Comparison of ENCODE assay signal across 8 mouse cellular contexts in the genomic region with DNA sequence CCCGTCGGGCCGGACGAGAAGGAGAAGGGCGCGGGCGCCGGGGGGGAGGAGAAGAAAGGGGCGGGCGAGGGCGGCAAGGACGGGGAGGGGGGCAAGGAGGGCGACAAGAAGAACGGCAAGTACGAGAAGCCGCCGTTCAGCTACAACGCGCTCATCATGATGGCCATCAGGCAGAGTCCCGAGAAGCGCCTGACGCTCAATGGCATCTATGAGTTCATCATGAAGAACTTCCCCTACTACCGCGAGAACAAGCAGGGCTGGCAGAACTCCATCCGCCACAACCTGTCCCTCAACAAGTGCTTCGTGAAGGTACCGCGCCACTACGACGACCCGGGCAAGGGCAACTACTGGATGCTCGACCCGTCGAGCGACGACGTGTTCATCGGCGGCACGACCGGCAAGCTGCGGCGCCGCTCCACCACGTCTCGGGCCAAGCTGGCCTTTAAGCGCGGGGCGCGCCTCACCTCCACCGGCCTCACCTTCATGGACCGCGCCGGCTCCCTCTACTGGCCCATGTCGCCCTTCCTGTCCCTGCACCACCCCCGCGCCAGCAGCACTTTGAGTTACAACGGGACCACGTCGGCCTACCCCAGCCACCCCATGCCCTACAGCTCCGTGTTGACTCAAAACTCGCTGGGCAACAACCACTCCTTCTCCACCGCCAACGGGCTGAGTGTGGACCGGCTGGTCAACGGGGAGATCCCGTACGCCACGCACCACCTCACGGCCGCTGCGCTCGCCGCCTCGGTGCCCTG. TPM values are rescaled to one million over a fixed set of nuclear protein-coding genes. Genes with fewer than 3 reads are reported as not detected.
A peak's percentile ranks its signal among the peaks of the same experiment; 100 is the strongest.
DNase-seq lines count a peak whose midpoint lies in the region; ATAC-seq and TF ChIP-seq lines count a peak whose summit lies in the region.

A gene (plus strand): TSS at position 299 of the 755 bp plus-strand sequence.

- H3K79me2 ChIP-seq in heart, adult 2 months (replicated peaks; ENCODE audit: control insufficient read depth, insufficient read depth, low read length): no peaks in the 10 kb centered on the region

- H3K9ac ChIP-seq in heart, embryonic 11.5 days (ENCODE audit: low read depth, low read length): no peak within 1 kb of the TSS
- H3K9ac ChIP-seq in heart, adult 2 months (ENCODE audit: low read depth, low read length): no peak within 1 kb of the TSS
- peak within 1 kb of the TSS; percentile 98 for H3K9ac ChIP-seq in forebrain, embryonic 16.5 days (replicated peaks; ENCODE audit: low read depth, low read length)
- H3K9ac ChIP-seq in neural tube, embryonic 14.5 days (replicated peaks; ENCODE audit: low read depth, low read length): no peak within 1 kb of the TSS

- no peak within 1 kb of the TSS for H3K27ac ChIP-seq in heart, embryonic 11.5 days (ENCODE audit: low read depth, low read length)
- no peak within 1 kb of the TSS for H3K27ac ChIP-seq in heart, adult 2 months
- peak within 1 kb of the TSS; percentile 100 for H3K27ac ChIP-seq in forebrain, embryonic 16.5 days (ENCODE audit: low read length)
- no peak within 1 kb of the TSS for H3K27ac ChIP-seq in neural tube, embryonic 14.5 days (ENCODE audit: low read depth, low read length)

- peak within 1 kb of the TSS; percentile 47 for H3K4me3 ChIP-seq in heart, embryonic 11.5 days (ENCODE audit: low read depth, low read length)
- no peak within 1 kb of the TSS for H3K4me3 ChIP-seq in heart, adult 2 months
- peak within 1 kb of the TSS; percentile 80 for H3K4me3 ChIP-seq in forebrain, embryonic 16.5 days (replicated peaks; ENCODE audit: low read length)
- H3K4me3 ChIP-seq in neural tube, embryonic 14.5 days (ENCODE audit: low read depth, low read length): no peak within 1 kb of the TSS

- TF ChIP-seq POLR2A in heart, adult 2 months (IDR thresholded peaks at IDR 0.05; ENCODE audit: insufficient read depth, low read depth, low read length): no peak

- no peak for DNase-seq in heart, adult 2 months
- DNase-seq in ES-CJ7 (ENCODE audit: low read depth, low spot score): peak; percentile 75
- peak; percentile 46 to 57 for DNase-seq in left cerebral cortex, postnatal 25 days (ENCODE audit: low spot score in 2 of 2)
- DNase-seq in adrenal gland, postnatal 25 days: no peak
- no peak for DNase-seq in ovary, postnatal 10 days (ENCODE audit: low spot score)

- no peak for TF ChIP-seq EP300 in heart, adult 2 months (IDR thresholded peaks at IDR 0.05; ENCODE audit: insufficient read depth, low read depth, low read length)

- no peak for TF ChIP-seq CTCF in heart, adult 2 months (IDR thresholded peaks at IDR 0.05)

- 0 out of 2 replicates have a peak, but pooled peaks cover 7% of the 10 kb centered on the region for H3K4me1 ChIP-seq in heart, embryonic 11.5 days (ENCODE audit: control insufficient read depth, insufficient read depth, low read length)
- no peaks in the 10 kb centered on the region for H3K4me1 ChIP-seq in heart, adult 2 months (ENCODE audit: control insufficient read depth, insufficient read depth, low read length)
- H3K4me1 ChIP-seq in forebrain, embryonic 16.5 days (replicated peaks; ENCODE audit: control insufficient read depth, insufficient read depth, low read length): peaks cover 2% of the 10 kb centered on the region
- H3K4me1 ChIP-seq in neural tube, embryonic 14.5 days (ENCODE audit: control insufficient read depth, insufficient read depth, low read length): no peaks in the 10 kb centered on the region

- H3K4me2 ChIP-seq in heart, embryonic 11.5 days: peak within 1 kb of the TSS; percentile 70
- H3K4me2 ChIP-seq in forebrain, embryonic 16.5 days (ENCODE audit: low read length): no peak within 1 kb of the TSS; the same call in 1 of the 2 replicates
- H3K4me2 ChIP-seq in neural tube, embryonic 14.5 days (ENCODE audit: low read depth, low read length): no peak within 1 kb of the TSS; the same call in 1 of the 2 replicates

- H3K27me3 ChIP-seq in heart, embryonic 11.5 days (ENCODE audit: control insufficient read depth, insufficient read depth, low read length): peaks cover 70% of the 10 kb centered on the region
- H3K27me3 ChIP-seq in heart, adult 2 months (ENCODE audit: control insufficient read depth, insufficient read depth, low read length): peaks cover 24% of the 10 kb centered on the region
- H3K27me3 ChIP-seq in forebrain, embryonic 16.5 days (replicated peaks; ENCODE audit: control insufficient read depth, insufficient read depth, low read length): no peaks in the 10 kb centered on the region
- H3K27me3 ChIP-seq in neural tube, embryonic 14.5 days (ENCODE audit: control insufficient read depth, insufficient read depth, low read length): peaks cover 63% of the 10 kb centered on the region

- intact Hi-C loops in heart, adult 2 months (cut with DNase I): no loop called here
- intact Hi-C loops in left cerebral cortex, postnatal 25 days (cut with DNase I): no loop called here

- no peaks in the 10 kb centered on the region for H3K9me3 ChIP-seq in heart, embryonic 11.5 days (replicated peaks; ENCODE audit: control insufficient read depth, low read length)
- H3K9me3 ChIP-seq in forebrain, embryonic 16.5 days (ENCODE audit: control insufficient read depth, low read length): no peaks in the 10 kb centered on the region
- H3K9me3 ChIP-seq in neural tube, embryonic 14.5 days (ENCODE audit: control insufficient read depth, low read length): no peaks in the 10 kb centered on the region

- WGBS in heart, embryonic 11.5 days (ENCODE audit: insufficient replicate concordance): 1% methylated on average over 74 of the region's 75 CpGs
- 5% methylated on average over 70 of the region's 75 CpGs for WGBS in heart, adult 2 months
- WGBS in forebrain, embryonic 16.5 days: under 1% methylated on average over 71 of the region's 75 CpGs
- WGBS in neural tube, embryonic 14.5 days: under 1% methylated on average over 66 of the region's 75 CpGs

- no peak for ATAC-seq in heart, embryonic 11.5 days (replicated peaks; ENCODE audit: insufficient number of reproducible peaks, low FRiP score, low TSS enrichment)
- ATAC-seq in forebrain, embryonic 16.5 days: no peak
- peak; percentile 45 for ATAC-seq in neural tube, embryonic 14.5 days (ENCODE audit: low read depth)

- H3K36me3 ChIP-seq in heart, embryonic 11.5 days (ENCODE audit: control insufficient read depth, insufficient read depth, low read length): no peaks in the 10 kb centered on the region
- H3K36me3 ChIP-seq in heart, adult 2 months (ENCODE audit: control insufficient read depth, insufficient read depth, low read length): no peaks in the 10 kb centered on the region
- 0 out of 2 replicates have a peak, but pooled peaks cover 2% of the 10 kb centered on the region for H3K36me3 ChIP-seq in forebrain, embryonic 16.5 days (ENCODE audit: control insufficient read depth, insufficient read depth)
- no peaks in the 10 kb centered on the region for H3K36me3 ChIP-seq in neural tube, embryonic 14.5 days (ENCODE audit: control insufficient read depth, insufficient read depth, low read length)

RNA-seq across cellular contexts. Expression of the gene that starts here (rescaled TPM):
- not detected in 2 replicates for polyA plus RNA-seq in heart, embryonic 11.5 days (2014; fragmentation: Nextera tagmentation; extraction: Ambion mirVana)
- not detected for total RNA-seq in heart, adult 2 months (2021)
- not detected in 2 replicates for polyA plus RNA-seq in heart, adult 2 months (2012; rRNA removed)
- polyA plus RNA-seq in forebrain, embryonic 16.5 days (2015; fragmentation: Nextera tagmentation; extraction: Ambion mirVana): 3.6 and 4.0 TPM in 2 replicates
- total RNA-seq in left cerebral cortex, postnatal 25 days (2021): 1 to 10 TPM; 6.2 to 8.5 TPM
- not detected in 2 replicates for polyA plus RNA-seq in neural tube, embryonic 14.5 days (2014; fragmentation: Nextera tagmentation; extraction: Ambion mirVana)
- not detected in 2 replicates for total RNA-seq in adrenal gland, postnatal 25 days (2021)

Comparison
In these comparisons a context has a peak if more than half of its experiments do, and no peak if none do; other contexts are left out.
1. H3K4me3 ChIP-seq: peak in heart, embryonic 11.5 days (single experiment) and forebrain, embryonic 16.5 days (single experiment); none in heart, adult 2 months (single experiment) and neural tube, embryonic 14.5 days (single experiment).
2. Peak in ATAC-seq in neural tube, embryonic 14.5 days; RNA of the gene not detected or under 1 TPM.
3. DNase-seq: peak in ES-CJ7 (single experiment) and left cerebral cortex, postnatal 25 days (2 of 2); none in heart, adult 2 months (0 of 2), adrenal gland, postnatal 25 days (single experiment) and ovary, postnatal 10 days (single experiment).